Mouse (Mus musculus) liver, postnatal 0 days (tissue): ENCODE data around the gene Bex3. TPM values are rescaled to one million over a fixed set of nuclear protein-coding genes. Genes with fewer than 3 reads are reported as not detected.
A peak's percentile ranks its signal among the peaks of the same experiment; 100 is the strongest.
"Not testable (repeated sequence)": the region's sequence is repeated elsewhere in the genome, so short reads cannot be mapped to it uniquely, and the experiment has no call there.

Source experiments
- ATAC-seq: fragments of 200-750 bp; cut with Nextera tagmentation; 2 replicates; pipeline ENCODE4 v1.8.0; 2017; ENCODE audit warnings: mild to moderate bottlenecking, moderate library complexity
- DNase-seq: peaks from one replicate; pipeline ENCODE4 v3.0.0-alpha.2; 2016
- H3K27ac ChIP-seq: fragments of 300-500 bp; sonication (generic); 2 replicates; pipeline ENCODE4 v1.5.1; 2014; ENCODE audit warnings: antibody characterized with exemption, moderate library complexity, mild to moderate bottlenecking, low read depth
- H3K27me3 ChIP-seq: fragments of 300-500 bp; sonication (generic); 2 replicates; pipeline ENCODE4 v1.6.1; 2014; ENCODE audit warnings: low read length, control low read depth, mixed read lengths; ENCODE audit not compliant: insufficient read depth
- H3K36me3 ChIP-seq: fragments of 300-500 bp; sonication (generic); replicated peaks from 2 replicates; pipeline ENCODE4 v1.6.1; 2014; ENCODE audit warnings: mild to moderate bottlenecking, control low read depth, low read length, moderate library complexity, mixed read lengths; ENCODE audit not compliant: insufficient read depth
- H3K4me1 ChIP-seq: fragments of 300-500 bp; sonication (generic); 2 replicates; pipeline ENCODE4 v1.6.1; 2014; ENCODE audit warnings: antibody characterized with exemption, mild to moderate bottlenecking, control low read depth; ENCODE audit not compliant: insufficient read depth
- H3K4me2 ChIP-seq: fragments of 300-500 bp; sonication (generic); 2 replicates; pipeline ENCODE4 v1.6.1; 2014; ENCODE audit warnings: low read depth, mild to moderate bottlenecking, low read length, moderate library complexity, mixed read lengths
- H3K4me3 ChIP-seq: fragments of 300-500 bp; sonication (generic); 2 replicates; pipeline ENCODE4 v1.5.1; 2014; ENCODE audit warnings: low read depth, low read length
- H3K9ac ChIP-seq: fragments of 300-500 bp; sonication (generic); replicated peaks from 2 replicates; pipeline ENCODE4 v1.6.1; 2014; ENCODE audit warnings: mild to moderate bottlenecking, moderate library complexity
- H3K9me3 ChIP-seq: fragments of 300-500 bp; sonication (generic); 2 replicates; pipeline ENCODE4 v1.6.1; 2016; ENCODE audit warnings: mild to moderate bottlenecking, control low read depth, low read length, mixed read lengths
- CTCF ChIP-seq: sonication (generic); IDR thresholded peaks from 2 replicates; pipeline ENCODE4 v1.5.1; 2016; ENCODE audit warnings: antibody characterized with exemption, low read depth
- EP300 ChIP-seq: IDR thresholded peaks from 2 replicates; pipeline ENCODE4 v1.6.1; 2016; ENCODE audit warnings: antibody characterized with exemption, low read depth, mild to moderate bottlenecking
- WGBS: fragments of 180-500 bp; shearing (Covaris S2); extraction: QIAGEN DNeasy Blood & Tissue Kit; methylation state at CpG from one replicate; pipeline ENCODE4 v1.1.7; 2014; ENCODE audit not compliant: insufficient replicate concordance; 5-methylcytosine and 5-hydroxymethylcytosine counted together
- polyA plus RNA-seq: library from polyadenylated mRNA; unstranded; fragments of >200 nt; fragmentation: Nextera tagmentation; extraction: Ambion mirVana; gene quantifications from 2 replicates; pipeline ENCODE4 v1.2.1, GENCODE M21; 2015

Gene Bex3
- polyA plus RNA-seq = 179 and 196 TPM in 2 replicates

DNA sequence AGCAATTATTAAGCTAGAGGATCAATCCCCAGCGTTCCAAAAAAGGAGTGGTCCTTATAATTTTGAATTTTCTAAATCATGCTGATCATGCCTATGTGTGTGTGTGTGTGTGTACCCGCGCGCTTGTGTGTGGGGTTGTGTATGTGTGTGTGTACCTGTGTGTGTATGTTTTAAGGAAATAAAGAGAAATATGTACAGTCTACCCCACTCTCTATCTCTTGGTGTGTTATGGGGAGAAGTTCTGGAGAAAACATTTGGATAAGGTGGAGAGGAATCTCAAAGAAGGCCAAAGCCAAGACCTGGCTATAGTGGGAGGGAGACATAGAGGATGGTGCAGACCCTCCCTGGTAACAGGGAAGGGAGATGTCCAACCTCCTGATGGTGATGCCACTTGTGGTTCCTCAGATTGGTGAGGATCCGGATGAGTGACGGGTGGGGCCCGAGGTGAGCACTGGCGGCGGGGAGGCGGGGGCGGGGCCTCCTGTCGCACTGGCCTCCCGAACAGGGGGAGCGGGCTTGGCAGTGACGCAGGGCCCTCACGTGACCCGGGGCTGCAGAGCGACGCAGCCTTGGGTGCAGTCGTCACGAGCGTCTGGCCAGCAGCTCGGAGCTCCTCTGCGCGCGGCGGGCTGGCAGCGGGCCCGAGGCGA is at the start of gene Bex3:
TSS of gene Bex3 (plus strand) at position 511 of the 650 bp plus-strand sequence.
- H3K9me3 ChIP-seq, DNase-seq, H3K4me1 ChIP-seq, H3K36me3 ChIP-seq, H3K27me3 ChIP-seq: not testable (repeated sequence)
- Histone ChIP-seq H3K4me2 (peak within 1 kb of the TSS; percentile 58), H3K27ac (peak within 1 kb of the TSS; percentile 29; the same call in 1 of the 2 replicates), H3K9ac (peak within 1 kb of the TSS; percentile 57), H3K4me3 (peak within 1 kb of the TSS; percentile 42)
- 73% methylated on average over 4 of the region's 30 CpGs for WGBS
- ATAC-seq = peak; percentile 98

DNA sequence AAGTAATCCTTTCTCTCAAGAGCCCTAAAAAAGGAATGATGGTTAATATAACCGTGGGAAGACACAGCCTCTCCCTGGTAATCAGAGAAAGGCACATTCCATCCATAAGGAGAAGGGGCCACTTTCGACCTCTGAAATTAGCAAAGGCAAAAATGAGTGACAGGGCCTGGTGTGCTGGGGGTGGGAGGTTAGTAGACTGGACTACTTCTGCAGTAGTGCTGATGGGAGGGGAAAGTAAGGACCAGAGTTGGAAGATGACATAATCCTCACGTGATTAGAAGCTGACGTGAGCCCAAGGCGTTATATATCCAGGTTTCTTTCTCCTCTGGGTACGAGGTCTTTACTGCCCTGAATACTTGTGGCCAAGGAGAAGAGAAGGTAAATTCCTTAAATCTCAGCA is 46.3 kb upstream of the Bex3 start:
- Histone ChIP-seq H3K4me1 (no peaks in the 10 kb centered on the region), H3K9ac (no peak overlapping the region), H3K4me2 (no peak overlapping the region), H3K4me3 (no peak overlapping the region), H3K9me3 (no peaks in the 10 kb centered on the region), H3K27me3 (no peaks in the 10 kb centered on the region), H3K27ac (no peak overlapping the region), H3K36me3 (no peaks in the 10 kb centered on the region)
- WGBS = 67% methylated on average over 6 of the region's 6 CpGs
- ATAC-seq = no peak
- no peak for DNase-seq
- TF ChIP-seq CTCF = no peak

GRCm38 (mm10) chrX:136227768-136228167 is 42.3 kb upstream of the Bex3 start:
- Histone ChIP-seq H3K27ac (no peak overlapping the region), H3K4me1 (no peaks in the 10 kb centered on the region), H3K36me3 (no peaks in the 10 kb centered on the region), H3K27me3 (no peaks in the 10 kb centered on the region), H3K9ac (no peak overlapping the region), H3K4me2 (no peak overlapping the region), H3K9me3 (no peaks in the 10 kb centered on the region), H3K4me3 (no peak overlapping the region)
- WGBS = 61% methylated on average over 5 of the region's 5 CpGs
- TF ChIP-seq CTCF = no peak
- no peak for TF ChIP-seq EP300
- DNase-seq = peak; percentile 15
- ATAC-seq = no peak

DNA sequence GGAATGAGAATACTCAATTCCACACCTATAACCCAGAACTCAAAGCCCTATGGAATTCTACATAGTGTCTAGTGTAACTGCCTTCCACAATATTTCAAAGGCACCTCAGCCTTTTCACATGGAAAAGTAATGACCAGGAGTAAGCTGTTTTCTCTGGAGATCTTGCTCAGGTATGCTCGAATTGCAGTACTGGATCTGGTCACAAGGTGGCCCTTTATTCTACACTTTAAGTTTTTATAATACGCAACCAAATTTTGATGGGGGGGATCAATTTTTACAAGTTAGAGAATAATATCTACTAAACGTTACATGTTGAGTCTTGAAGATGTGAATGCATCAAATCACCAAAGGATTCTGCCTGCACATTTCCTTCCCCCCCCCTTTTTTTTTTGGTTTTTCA is 31.9 kb upstream of the Bex3 start:
- H3K4me1 ChIP-seq = no peaks in the 10 kb centered on the region
- H3K4me2 ChIP-seq = no peak overlapping the region
- no peaks in the 10 kb centered on the region for H3K36me3 ChIP-seq
- no peak for ATAC-seq
- no peak overlapping the region for H3K9ac ChIP-seq
- 33% methylated on average over 3 of the region's 3 CpGs for WGBS
- no peak overlapping the region for H3K4me3 ChIP-seq
- H3K27me3 ChIP-seq = no peaks in the 10 kb centered on the region
- H3K9me3 ChIP-seq = no peaks in the 10 kb centered on the region
- H3K27ac ChIP-seq = no peak overlapping the region
- DNase-seq = peak; percentile 33
- TF ChIP-seq EP300 (no peak), CTCF (peak; percentile 58)

- Histone ChIP-seq H3K27me3 (no peaks in the 10 kb centered on the region), H3K4me1 (no peaks in the 10 kb centered on the region), H3K36me3 (no peaks in the 10 kb centered on the region), H3K4me2 (no peak overlapping the region), H3K9ac (no peak overlapping the region), H3K4me3 (no peak overlapping the region), H3K9me3 (no peaks in the 10 kb centered on the region), H3K27ac (no peak overlapping the region)
- TF ChIP-seq EP300 (no peak), CTCF (no peak)
- no peak for DNase-seq
- ATAC-seq = no peak
- WGBS = 79% methylated on average over 2 of the region's 2 CpGs
Observed at GRCm38 (mm10) chrX:136243181-136243580, 26.9 kb upstream of the Bex3 start.

GRCm38 (mm10) chrX:136244574-136245229 is 25.4 kb upstream of the Bex3 start, which contains the start of gene Tceal9:
Gene Tceal9, plus strand, starts transcription at chrX:136245079.
- 19% methylated on average over 20 of the region's 20 CpGs for WGBS
- Histone ChIP-seq H3K4me3 (peak within 1 kb of the TSS; percentile 65), H3K27ac (peak within 1 kb of the TSS; percentile 41), H3K27me3 (no peaks in the 10 kb centered on the region), H3K9ac (peak within 1 kb of the TSS; percentile 64), H3K4me1 (no peaks in the 10 kb centered on the region), H3K9me3 (no peaks in the 10 kb centered on the region), H3K4me2 (peak within 1 kb of the TSS; percentile 78), H3K36me3 (no peaks in the 10 kb centered on the region)
- ATAC-seq (peak; percentile 96), DNase-seq (peak; percentile 82)
- TF ChIP-seq EP300 = 0 out of 2 replicates have a peak, but pooled peaks have one; percentile 9
- TF ChIP-seq CTCF = no peak
